Mouse (Mus musculus) small intestine, adult 2 months (tissue): ENCODE measurements at regions not wholly inside any gene's neighbourhood (a gene's known extent, or its start where the extent isn't known, plus 50 kb on each side); places are given as distances from the start of the nearest gene placed in this dataset.

ENCODE experiments used
- H3K27ac ChIP-seq: fragments of 200-500 bp; 2 replicates; pipeline ENCODE4 v1.5.1; 2012; ENCODE audit warnings: low read depth, low read length, control low read depth, inconsistent platforms; ENCODE audit not compliant: insufficient read depth
- H3K27me3 ChIP-seq: fragments of 200-500 bp; 2 replicates; pipeline ENCODE4 v1.6.1; 2012; ENCODE audit warnings: mild to moderate bottlenecking, moderate library complexity, low read length, inconsistent platforms; ENCODE audit not compliant: control insufficient read depth, insufficient read depth
- H3K36me3 ChIP-seq: fragments of 200-500 bp; 2 replicates; pipeline ENCODE4 v1.6.1; 2012; ENCODE audit warnings: mild to moderate bottlenecking, low read length, control low read depth, inconsistent platforms; ENCODE audit not compliant: control insufficient read depth, insufficient read depth
- H3K4me1 ChIP-seq: fragments of 200-500 bp; 2 replicates; pipeline ENCODE4 v1.6.1; 2012; ENCODE audit warnings: low read length, inconsistent platforms, mixed read lengths; ENCODE audit not compliant: control insufficient read depth, insufficient read depth, insufficient read length
- H3K4me3 ChIP-seq: fragments of 200-500 bp; 2 replicates; pipeline ENCODE4 v1.5.1; 2012; ENCODE audit warnings: low read depth, mild to moderate bottlenecking, control low read depth, inconsistent platforms, low read length, moderate library complexity
- CTCF ChIP-seq: fragments of 200-500 bp; IDR thresholded peaks from 2 replicates; pipeline ENCODE4 v1.5.1; 2012; ENCODE audit warnings: low read depth, mild to moderate bottlenecking, control low read depth, inconsistent platforms, low read length, moderate library complexity, mixed read lengths; ENCODE audit not compliant: insufficient replicate concordance, insufficient read length; ENCODE audit errors: extremely low read depth
- POLR2A ChIP-seq: fragments of 200-500 bp; IDR thresholded peaks from 2 replicates; pipeline ENCODE4 v1.6.1; 2012; ENCODE audit warnings: low read depth, mild to moderate bottlenecking, control low read depth, inconsistent platforms, low read length, moderate library complexity
- WGBS: fragments of 180-500 bp; shearing (Covaris S2); methylation state at CpG from one replicate; pipeline ENCODE4 v1.1.7; 2018; 5-methylcytosine and 5-hydroxymethylcytosine counted together

DNA sequence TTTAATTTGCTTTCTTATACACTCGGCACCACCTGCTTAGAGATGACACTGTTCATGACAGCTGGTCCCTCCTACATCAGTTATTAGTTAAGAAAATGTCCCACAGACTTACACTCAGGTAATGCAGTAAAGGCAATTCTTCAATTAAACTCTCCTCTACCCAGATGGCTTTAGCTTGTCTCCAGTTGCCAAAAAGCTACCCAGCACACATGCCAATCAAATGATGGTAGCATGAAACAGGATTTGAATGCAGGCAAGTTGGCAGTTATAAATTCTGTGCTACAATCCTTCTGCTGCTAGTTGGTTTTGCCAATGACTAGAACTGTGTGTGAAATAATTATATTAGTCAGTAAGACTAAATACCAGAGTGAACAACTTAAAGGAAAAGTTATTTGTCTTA, 423.4 kb downstream of the Gm43517 start:
- WGBS: 85% methylated on average over 1 of the region's 1 CpGs
- Histone ChIP-seq H3K4me1 (no peaks in the 10 kb centered on the region), H3K4me3 (no peak overlapping the region), H3K27ac (no peak overlapping the region), H3K36me3 (no peaks in the 10 kb centered on the region), H3K27me3 (no peaks in the 10 kb centered on the region)
- TF ChIP-seq POLR2A (no peak), CTCF (no peak)

DNA sequence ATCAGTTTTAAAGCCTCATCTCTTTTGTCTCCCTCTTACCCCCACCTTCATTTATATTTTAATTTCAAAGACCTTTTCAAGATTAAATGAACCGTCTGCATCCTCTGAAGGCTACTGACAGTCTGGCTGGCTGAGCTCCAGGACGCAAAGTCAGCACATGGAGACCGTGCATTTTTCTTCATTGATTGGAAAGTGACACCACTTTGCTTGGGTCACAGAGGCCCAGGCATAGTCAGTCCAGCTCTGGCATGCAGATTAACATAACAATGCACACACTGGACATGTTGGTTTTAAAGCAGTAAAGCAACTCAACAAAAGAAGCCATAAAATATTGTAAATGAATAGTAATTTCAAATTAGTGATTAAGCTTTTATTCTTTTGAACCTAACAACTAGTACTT, 429.7 kb downstream of the Gm43517 start:
- 64% methylated on average over 3 of the region's 3 CpGs for whole genome bisulfite sequencing

DNA sequence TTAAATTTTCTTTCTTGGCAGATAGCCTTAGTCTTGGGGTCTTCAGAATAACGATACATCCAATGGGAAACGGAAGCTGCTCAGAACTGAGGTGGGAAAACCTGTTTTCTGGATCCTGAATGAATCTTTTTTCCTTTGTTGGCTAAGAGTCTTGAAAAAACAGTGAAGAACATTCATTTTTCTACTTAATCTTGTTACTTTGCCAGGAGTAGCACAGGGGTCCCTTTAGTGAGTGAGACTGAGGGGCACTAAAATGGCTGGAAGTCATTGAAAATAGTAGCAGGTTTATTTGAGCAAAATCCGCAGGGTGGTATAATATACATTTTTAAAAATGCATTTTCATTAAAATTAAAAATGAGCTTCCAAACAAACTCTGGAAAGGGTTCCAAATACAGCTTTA, 442.8 kb downstream of the Gm43517 start:
- WGBS: 86% methylated on average over 3 of the region's 3 CpGs
- no peaks in the 10 kb centered on the region for H3K4me1 ChIP-seq
- no peaks in the 10 kb centered on the region for H3K36me3 ChIP-seq
- no peak overlapping the region for H3K4me3 ChIP-seq
- H3K27ac ChIP-seq: no peak overlapping the region
- no peaks in the 10 kb centered on the region for H3K27me3 ChIP-seq
- TF ChIP-seq POLR2A (no peak), CTCF (no peak)

More for the DNA sequence above, 429.7 kb downstream of the Gm43517 start:
- TF ChIP-seq CTCF (no peak), POLR2A (no peak)
- Histone ChIP-seq H3K36me3 (no peaks in the 10 kb centered on the region), H3K4me1 (no peaks in the 10 kb centered on the region), H3K27me3 (no peaks in the 10 kb centered on the region), H3K27ac (no peak overlapping the region), H3K4me3 (no peak overlapping the region)

DNA sequence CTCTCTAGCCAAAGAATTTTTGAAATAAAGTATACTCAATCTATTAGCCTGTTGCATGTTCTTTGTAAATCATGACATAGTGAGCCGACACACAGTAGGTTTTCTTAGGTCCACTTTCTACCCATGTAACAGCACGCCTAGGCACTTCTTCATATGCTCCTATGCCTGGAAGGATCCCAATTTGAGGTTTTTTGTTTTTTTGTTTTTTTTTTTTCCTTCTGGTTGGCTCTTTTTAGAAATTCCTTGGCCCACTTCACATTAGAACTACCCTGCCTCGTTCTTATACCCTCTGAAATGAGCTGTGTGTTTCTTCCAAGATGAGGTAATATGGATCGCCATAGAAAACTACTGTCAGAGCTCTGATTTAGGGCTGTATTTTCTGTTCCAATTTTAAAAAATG, 443.6 kb downstream of the Gm43517 start:
- Histone ChIP-seq H3K27ac (no peak overlapping the region), H3K4me3 (no peak overlapping the region), H3K36me3 (no peaks in the 10 kb centered on the region), H3K4me1 (no peaks in the 10 kb centered on the region), H3K27me3 (no peaks in the 10 kb centered on the region)
- WGBS: 77% methylated on average over 4 of the region's 4 CpGs
- TF ChIP-seq POLR2A (no peak), CTCF (no peak)

DNA sequence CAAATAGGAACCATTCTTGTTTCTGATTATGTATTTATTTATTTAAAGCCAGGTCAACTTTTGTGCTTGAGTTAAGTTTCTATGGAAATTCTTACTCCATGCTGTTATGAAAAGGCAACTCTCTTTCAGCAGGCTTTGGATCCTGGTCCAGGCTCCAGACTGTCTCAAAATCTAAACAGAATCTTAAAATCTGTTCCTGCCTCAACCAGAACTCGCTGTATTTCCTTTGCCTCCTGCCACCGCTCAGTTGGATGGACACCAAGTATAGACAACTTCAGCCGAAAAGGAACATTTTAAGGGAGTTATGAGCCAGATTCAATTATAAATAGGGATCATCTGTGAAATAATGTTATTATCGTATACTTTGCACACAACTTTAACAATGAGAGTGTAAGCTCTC, 445.7 kb downstream of the Gm43517 start:
- TF ChIP-seq CTCF: no peak
- TF ChIP-seq POLR2A: no peak
- Histone ChIP-seq H3K4me3 (no peak overlapping the region), H3K4me1 (no peaks in the 10 kb centered on the region), H3K27me3 (no peaks in the 10 kb centered on the region), H3K27ac (no peak overlapping the region), H3K36me3 (no peaks in the 10 kb centered on the region)
- 77% methylated on average over 4 of the region's 4 CpGs for WGBS

DNA sequence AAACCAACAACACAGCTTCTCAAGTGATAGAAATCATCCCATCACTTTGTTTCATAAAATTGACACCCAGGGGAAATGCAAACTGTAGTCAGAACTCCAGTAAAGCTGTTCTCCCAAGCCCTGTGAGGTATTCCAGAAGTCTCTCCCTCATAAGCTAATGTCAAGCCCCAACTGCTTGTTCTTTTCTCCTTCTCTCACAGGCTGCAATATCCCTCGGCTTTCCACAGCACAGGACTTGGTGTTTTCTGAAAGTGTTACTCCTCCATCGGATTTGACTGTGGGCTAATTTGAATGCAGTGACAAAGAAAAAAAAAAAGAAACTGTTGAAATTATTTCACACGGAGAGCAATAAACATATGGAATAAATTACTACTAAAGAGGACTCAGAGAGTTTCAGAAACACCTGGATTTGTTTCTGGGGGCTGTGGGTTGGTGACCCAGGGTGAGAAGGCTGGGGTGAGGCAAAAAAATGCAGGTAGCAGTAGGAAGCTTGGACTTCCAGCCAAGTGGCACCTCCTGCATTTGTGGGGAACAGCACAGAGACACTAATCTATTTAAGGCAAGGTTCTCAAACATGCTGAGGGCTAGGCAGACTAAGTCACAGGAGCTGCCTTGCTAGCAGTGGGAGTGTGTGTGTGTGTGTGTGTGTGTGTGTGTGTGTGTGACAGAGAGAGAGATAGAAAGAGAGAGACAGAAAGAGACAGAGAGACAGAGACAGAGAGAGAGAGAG, 447.3 kb downstream of the Gm43517 start:
- 41% methylated on average over 3 of the region's 3 CpGs for WGBS
- H3K4me1 ChIP-seq: no peaks in the 10 kb centered on the region

DNA sequence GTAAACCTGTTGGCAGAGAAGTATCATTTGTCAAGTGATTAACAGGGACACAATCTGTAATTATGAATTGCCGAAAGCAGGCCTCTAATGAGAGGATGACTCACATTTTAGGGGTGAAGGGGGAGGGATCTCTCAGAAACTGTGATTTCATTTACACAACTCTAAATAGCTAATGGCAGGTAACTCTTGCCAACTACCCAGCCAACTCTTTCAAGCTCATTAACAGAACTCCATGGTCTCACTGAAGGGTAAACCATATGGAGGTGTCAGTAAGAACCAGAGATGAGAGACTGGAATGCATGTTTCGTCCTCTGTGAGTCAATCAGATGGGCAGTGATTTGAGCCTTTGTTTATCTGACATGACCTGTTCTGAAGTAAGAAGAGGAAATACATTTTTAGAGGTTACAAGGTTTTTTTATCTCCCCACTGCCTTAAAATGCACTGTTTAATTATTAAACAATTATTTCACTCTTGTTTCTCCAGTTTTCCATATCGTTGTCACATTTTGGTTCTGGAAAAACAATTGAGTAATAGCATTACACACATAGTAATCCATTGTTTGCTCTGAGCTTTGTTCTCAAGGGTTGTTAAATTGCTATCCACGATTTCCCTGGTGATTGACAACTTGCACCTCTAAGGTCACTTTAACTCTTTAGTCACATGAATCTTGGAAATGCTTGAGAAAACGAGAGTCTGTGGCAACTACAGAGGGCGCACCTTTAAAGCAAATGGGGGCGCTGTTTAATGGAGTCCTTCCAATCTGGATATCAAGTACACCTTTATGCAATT, 451.5 kb downstream of the Gm43517 start:
- no peaks in the 10 kb centered on the region for H3K27me3 ChIP-seq
- WGBS: 41% methylated on average over 7 of the region's 7 CpGs
- no peak overlapping the region for H3K27ac ChIP-seq
- no peaks in the 10 kb centered on the region for H3K4me1 ChIP-seq
- no peak overlapping the region for H3K4me3 ChIP-seq
- H3K36me3 ChIP-seq: no peaks in the 10 kb centered on the region
- TF ChIP-seq CTCF (no peak), POLR2A (no peak)

More for the DNA sequence above, 447.3 kb downstream of the Gm43517 start:
- no peak overlapping the region for H3K4me3 ChIP-seq
- no peaks in the 10 kb centered on the region for H3K36me3 ChIP-seq
- TF ChIP-seq CTCF (no peak), POLR2A (no peak)
- no peaks in the 10 kb centered on the region for H3K27me3 ChIP-seq
- H3K27ac ChIP-seq: no peak overlapping the region
